Mouse (Mus musculus): Measurements from ENCODE around the gene Tjp2.

GRCm38 (mm10) chr19:24180415-24180814 is 44.4 kb downstream of the Tjp2 start:
- no peak for TF ChIP-seq POLR2A (IDR thresholded peaks at IDR 0.05; ENCODE audit: control insufficient read depth, extremely low read depth, insufficient read depth, low read length, poor library complexity)
- no peak for TF ChIP-seq CTCF (IDR thresholded peaks at IDR 0.05; ENCODE audit: borderline replicate concordance, control insufficient read depth, extremely low read depth, insufficient read depth, low read length, poor library complexity)

All from thymus, adult 2 months (tissue).